Mouse (Mus musculus) lung, adult 2 months (tissue): Measurements from ENCODE around the gene Ankrd66.

Experiments
- CTCF ChIP-seq: fragments of 200-500 bp; IDR thresholded peaks from 2 replicates; pipeline ENCODE4 v1.5.1; 2011; ENCODE audit warnings: mild to moderate bottlenecking, low read length, control low read depth; ENCODE audit not compliant: insufficient read depth
- POLR2A ChIP-seq: fragments of 200-500 bp; IDR thresholded peaks from 2 replicates; pipeline ENCODE4 v1.6.1; 2011; ENCODE audit warnings: low read depth, mild to moderate bottlenecking, control low read depth, low read length, borderline replicate concordance; ENCODE audit errors: extremely low read depth

DNA sequence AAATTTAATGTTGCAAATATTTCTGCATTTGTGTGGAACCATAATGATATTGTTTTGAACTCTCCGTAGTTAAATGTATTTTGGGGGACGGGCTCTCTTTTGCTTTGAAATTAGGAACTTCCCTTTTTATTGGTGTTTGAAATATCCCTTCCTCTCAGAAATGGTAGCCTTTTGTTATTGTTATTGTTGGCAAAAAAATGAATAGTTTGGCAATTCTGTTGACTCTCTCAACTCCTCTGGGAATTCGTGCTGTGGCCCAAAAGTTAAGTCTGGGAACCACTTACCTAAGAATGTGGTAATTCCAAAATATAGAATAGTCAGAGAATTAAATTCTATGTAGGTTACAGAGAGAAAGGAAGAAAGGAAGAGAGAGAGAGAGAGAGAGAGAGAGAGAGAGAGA is 23.3 kb downstream of the Ankrd66 start:
- TF ChIP-seq CTCF (no peak), POLR2A (no peak)
